Mouse (Mus musculus) adipocyte (in vitro differentiated cells): ENCODE data around the gene Plekhg5.

Experiments used
- DNase-seq: peaks from one replicate; pipeline ENCODE4 v3.0.0-alpha.2; 2016; ENCODE audit warnings: low spot score

Gene Plekhg5

GRCm38 (mm10) chr4:152070494-152071396 lies 1.6 kb upstream of the Plekhg5 start:
- DNase-seq = peak; percentile 34

GRCm38 (mm10) chr4:152072655-152073054 lies 357 bp downstream of the Plekhg5 start:
- no peak for DNase-seq

- peak; percentile 54 for DNase-seq
These were observed 1.4 kb downstream of the Plekhg5 start for GRCm38 (mm10) chr4:152073715-152074114.

GRCm38 (mm10) chr4:152074548-152074947 lies 2.2 kb downstream of the Plekhg5 start:
- DNase-seq = no peak

- DNase-seq = peak; percentile 38
These were observed 4.9 kb downstream of the Plekhg5 start for GRCm38 (mm10) chr4:152077191-152077590.

DNA sequence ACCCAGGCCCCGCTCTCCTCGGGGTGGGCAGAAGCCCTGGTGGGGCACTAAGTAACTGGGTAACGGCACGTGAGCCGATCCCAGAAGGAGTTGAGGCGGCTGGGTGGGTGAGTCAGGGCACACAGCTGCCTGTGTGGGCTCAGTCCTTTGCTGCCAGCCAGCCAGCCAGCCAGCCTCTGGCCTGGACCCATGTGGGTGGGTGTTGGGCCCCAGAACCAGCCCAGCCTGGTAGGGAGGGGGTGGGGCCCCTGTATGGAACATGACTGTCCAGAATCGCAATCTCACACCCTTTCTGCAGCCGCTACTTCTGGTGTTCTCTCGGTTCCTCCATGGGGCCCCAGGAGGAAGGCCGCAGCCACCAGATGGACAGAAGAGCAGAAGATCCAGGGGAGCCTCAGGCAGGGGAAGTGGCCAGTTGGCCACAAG lies 5.8 kb downstream of the Plekhg5 start:
- DNase-seq = peak; percentile 35

DNA sequence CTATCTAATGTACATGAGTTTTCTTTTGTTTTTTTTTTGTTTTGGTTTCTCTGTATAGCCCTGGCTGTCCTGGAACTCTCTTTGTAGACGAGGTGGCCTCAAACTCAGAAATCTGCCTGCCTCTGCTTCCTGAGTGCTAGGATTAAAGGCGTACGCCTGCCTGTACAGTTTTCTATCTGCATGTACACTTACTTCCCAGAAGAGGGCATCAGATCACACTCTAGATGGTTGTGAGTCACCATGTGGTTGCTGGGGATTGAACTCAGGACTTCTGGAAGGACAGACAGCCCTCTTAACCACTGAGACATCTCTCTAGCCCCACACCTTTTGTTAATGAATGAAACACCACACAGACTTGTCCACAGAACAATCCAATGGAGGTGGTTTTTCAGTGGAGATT lies 7.0 kb downstream of the Plekhg5 start:
- no peak for DNase-seq

DNA sequence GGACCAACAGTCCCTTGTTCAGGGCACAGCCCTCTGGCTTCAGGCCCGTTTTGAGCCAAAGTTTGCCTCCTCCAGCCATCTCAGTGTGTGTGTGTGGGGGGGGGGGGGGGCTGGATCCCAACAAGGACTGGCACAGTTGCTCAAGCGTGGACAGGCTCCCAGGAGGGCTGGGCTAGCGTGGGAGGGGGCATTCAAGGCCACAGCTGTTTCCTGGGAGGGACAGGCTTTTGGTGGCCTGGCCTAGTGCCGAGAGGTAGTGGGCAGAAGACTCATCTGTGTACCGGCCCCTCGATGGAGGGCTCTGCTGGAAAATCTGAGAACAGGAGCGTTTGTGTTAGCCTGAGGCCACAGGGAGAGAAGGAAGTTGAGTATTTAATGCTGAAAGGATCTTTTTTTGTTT lies 7.6 kb downstream of the Plekhg5 start:
- peak; percentile 57 for DNase-seq

- peak; percentile 94 for DNase-seq
These were observed 11.4 kb downstream of the Plekhg5 start for GRCm38 (mm10) chr4:152083611-152084220.

DNA sequence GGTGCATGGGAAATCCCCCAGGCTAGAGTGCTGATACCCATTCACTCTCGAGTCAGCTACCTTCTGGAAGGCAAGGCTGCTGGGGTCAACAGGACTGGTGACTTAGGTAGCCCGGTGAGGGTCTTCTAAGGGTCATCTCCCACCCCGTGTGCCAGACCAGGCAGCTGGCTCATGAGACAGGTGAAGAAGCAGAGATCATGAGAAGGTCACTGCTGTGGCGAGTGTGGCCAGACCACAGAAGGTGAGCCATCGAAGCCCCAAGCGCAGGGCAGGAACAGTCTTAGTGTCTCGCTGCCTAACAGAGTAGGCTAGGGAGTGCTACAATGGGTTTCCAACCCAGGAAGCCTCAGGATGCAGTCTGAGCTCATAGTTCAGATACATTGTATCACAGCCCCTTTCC lies 12.3 kb downstream of the Plekhg5 start:
- no peak for DNase-seq

DNA sequence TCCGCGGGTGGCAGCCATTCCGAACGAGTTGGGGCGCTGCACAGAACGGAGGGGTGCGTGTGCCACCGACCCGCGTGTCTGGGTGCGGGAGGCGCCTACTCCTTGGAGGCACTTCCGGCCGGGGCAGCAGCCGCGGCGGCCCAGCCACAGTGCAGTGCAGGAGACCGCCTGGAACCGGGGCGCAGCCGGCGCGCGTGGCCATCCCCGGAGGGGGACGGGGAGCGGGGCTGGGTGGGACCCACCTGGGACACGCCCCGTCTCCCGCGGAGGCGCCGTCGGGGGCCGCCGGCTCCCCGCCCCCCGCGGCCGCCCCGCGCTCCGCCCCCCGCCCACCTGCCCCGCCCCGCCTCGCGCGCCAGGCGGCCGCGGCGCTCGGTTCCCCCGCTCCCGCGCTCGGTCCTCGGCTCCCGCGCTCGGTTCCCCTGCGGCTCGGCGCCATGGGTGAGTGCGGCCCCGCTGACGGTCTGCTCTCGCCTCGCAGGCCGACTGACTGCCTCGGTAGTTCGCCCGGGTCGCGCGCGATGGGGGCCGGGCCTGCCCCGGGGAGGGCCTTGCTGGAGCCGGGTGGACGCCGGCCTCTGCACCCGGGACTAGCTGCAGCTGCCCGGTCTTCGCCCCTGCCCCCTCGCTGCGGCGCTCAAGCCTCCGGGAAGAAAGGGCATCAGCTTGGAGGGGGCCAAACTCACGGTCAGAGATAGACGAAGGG lies 14.4 kb downstream of the Plekhg5 start:
- peak; percentile 35 for DNase-seq

GRCm38 (mm10) chr4:152087211-152088081 lies 15.1 kb downstream of the Plekhg5 start:
- DNase-seq = no peak

GRCm38 (mm10) chr4:152088133-152088532 lies 15.8 kb downstream of the Plekhg5 start:
- peak; percentile 64 for DNase-seq

DNA sequence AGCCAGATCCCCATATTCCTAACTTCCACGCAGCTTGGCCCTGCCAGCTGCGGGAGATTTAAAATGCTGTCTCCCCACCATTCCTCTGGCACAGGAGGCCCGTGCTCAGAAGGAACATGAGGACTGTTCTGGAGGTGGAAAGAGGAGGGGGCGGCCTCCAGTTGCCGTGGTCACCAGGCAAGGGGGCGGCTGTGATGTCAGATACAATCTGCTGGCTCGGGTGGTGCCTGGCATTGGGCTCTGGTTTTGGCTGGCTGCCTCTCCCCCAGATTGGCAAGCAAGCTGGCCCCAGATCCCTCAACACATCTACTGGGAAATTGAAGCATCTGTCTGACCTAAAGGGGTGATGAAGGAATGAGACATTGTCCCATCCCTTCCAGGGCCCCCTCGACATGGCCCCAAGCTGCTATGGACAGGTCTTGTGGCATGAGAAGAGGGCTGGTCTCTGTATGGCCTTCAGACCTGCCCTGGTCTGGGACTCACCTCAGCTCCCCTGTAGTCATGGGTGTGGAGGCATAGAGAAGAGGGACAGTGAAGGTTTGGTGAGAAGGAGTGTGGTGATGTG lies 16.3 kb downstream of the Plekhg5 start:
- no peak for DNase-seq

- DNase-seq = no peak
These were observed 17.9 kb downstream of the Plekhg5 start for GRCm38 (mm10) chr4:152090191-152090590.

- DNase-seq = no peak
These were observed 20.5 kb downstream of the Plekhg5 start for GRCm38 (mm10) chr4:152092751-152093293.

DNA sequence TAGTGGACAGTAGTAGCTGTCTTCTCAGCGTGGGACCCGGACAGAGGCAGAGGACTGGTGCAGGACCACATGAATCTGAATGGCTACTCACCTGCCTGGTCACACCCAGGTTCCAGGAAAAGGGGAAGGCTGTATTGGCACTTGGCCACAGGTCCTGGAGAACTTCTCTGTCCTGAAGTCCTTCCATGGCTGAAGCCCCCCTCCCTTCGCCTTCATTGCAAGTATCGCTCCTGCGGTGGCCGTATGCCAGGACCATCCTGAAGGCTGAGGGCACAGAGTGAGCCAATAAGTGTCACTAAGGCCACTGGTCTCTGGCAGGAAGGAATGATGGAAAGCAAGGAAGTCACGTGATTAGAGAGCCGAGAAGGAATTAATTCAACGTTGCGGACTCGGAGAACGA lies 21.9 kb downstream of the Plekhg5 start:
- no peak for DNase-seq

GRCm38 (mm10) chr4:152095937-152096910 lies 23.9 kb downstream of the Plekhg5 start:
- DNase-seq = peak; percentile 50

DNA sequence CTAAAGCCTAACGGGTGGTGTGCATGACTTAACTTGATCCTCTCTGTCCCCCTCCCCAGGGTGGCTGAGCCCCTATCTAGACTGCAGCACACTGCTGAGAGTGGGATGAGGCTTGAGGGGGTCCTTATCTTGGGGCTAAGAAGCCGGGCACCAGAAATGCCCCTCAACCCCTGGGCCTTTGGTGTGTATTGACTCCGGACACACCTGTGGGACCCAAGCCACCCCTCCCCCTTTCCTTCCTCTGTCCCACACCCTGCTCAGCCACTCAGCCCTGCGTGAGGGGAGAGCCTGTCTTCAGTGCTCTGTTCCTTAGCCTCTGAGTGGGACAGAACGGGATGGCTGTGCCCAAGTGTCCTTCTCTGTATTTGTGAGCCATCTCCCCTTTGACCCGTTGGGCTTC lies 24.6 kb downstream of the Plekhg5 start:
- no peak for DNase-seq
